Mouse (Mus musculus): ENCODE results near the gene Rhoc. TPM values are rescaled to one million over a fixed set of nuclear protein-coding genes. Genes with fewer than 3 reads are reported as not detected.

The Rhoc gene
- polyA plus RNA-seq, 1 experiment from 2014 or later, result 160 TPM

DNA sequence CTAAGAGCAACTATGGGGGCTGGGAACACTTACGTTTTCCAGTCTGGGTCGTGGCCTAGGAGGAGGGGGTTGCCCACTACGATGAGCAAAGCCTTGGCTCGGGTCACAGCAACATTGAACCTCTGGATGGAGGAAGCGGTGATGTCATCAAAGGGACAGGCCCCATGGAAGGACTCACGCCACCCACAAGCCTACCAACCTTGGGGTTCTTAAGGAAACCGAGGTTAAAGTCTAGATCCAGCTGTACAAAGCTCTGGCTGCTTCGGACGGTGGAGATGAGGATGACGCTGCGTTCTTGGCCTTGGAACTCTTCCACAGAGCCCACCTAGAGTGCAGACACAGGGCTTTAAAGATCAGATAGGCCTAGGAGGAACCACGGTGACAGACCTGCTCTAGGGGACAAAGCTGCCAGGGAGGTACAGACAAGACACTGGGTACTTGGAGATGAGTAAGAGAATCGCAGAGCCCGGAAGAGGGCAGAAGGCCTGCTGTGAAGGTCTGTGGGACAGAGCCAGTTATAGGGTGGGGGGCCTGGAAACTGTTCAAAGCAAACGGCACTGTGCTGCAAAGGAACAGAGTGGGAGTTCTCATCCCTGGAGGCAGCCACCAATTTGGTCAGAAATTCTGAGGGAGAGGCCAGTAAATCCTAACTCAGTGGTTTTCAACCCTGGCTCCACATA, 7.6 kb downstream of the Rhoc start:
- ATAC-seq (ENCODE audit: insufficient number of reproducible peaks, low FRiP score, low TSS enrichment, low read depth) (no peak), DNase-seq (ENCODE audit: low spot score) (peak; percentile 21)
- Histone ChIP-seq H3K36me3 (ENCODE audit: control insufficient read depth, insufficient read depth, low read length) (peaks cover 25% of the 10 kb centered on the region; the same call in 1 of the 2 replicates), H3K4me2 (ENCODE audit: low read depth, severe bottlenecking) (no peak overlapping the region), H3K27ac (replicated peaks; ENCODE audit: low read depth, low read length) (no peak overlapping the region), H3K27me3 (ENCODE audit: control insufficient read depth, insufficient read depth, low read length) (no peaks in the 10 kb centered on the region), H3K9ac (ENCODE audit: low read length) (no peak overlapping the region), H3K9me3 (ENCODE audit: control insufficient read depth, low read length) (no peaks in the 10 kb centered on the region), H3K4me1 (ENCODE audit: control insufficient read depth, insufficient read depth, low read length) (peaks cover 39% of the 10 kb centered on the region), H3K4me3 (ENCODE audit: low read depth, low read length) (no peak overlapping the region)
- 66% methylated on average over 15 of the region's 15 CpGs for WGBS

DNA sequence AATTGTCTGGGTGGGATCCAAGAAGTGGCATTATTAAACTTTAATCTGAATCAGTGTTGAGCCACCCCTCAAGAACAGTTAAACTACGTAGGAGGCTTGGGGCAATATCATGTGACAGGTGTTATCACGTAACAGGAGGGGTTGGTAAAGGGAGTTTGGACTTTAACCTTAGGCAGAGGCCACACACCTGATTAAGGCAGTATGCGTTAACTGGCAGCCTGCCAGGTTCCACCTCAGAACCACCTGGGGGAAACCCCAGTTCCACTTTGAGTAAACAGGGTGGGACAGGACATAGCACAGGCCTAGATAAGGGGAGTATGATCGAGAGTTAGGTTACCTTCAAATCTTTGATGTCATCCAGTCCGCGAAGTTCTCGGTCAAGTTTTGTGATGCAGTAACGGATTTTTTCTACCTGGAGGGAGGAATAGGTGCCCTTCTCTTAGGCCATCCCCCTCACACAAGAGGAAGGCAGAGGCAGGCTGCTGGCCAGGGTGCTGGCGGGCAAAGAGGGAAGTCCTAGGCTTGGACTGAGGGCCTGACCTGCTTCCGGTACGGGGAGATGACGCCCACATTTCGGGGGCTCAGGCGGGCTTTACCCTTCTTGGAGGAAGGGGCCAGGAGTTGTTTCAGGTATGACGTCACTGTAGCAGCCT, 8.4 kb downstream of the Rhoc start:
- peaks cover 32% of the 10 kb centered on the region for H3K4me1 ChIP-seq (ENCODE audit: control insufficient read depth, insufficient read depth, low read length)

DNA sequence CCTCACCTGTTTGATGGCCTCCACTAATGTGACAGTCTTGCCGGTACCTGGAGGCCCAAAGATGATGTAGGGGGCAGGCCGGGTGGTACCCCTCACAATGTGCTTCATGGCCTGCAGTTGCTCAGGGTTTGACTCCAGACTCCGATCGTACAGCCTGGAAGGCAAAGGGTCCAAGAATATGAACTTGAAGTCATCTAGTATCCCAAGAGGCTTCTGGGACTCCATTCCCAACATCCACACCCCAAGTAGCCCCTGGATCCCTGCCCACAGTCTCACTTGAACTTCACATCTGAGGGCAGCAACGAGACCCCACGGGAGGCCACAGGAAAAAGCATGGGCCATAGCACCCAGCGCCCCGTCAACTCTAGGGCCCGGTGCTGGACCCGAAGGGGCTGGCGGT, 12.5 kb downstream of the Rhoc start:
- no peaks in the 10 kb centered on the region for H3K9me3 ChIP-seq (ENCODE audit: control insufficient read depth, low read length)
- 96% methylated on average over 11 of the region's 11 CpGs for WGBS
- no peaks in the 10 kb centered on the region for H3K27me3 ChIP-seq (ENCODE audit: control insufficient read depth, insufficient read depth, low read length)
- peaks cover 29% of the 10 kb centered on the region for H3K36me3 ChIP-seq (ENCODE audit: control insufficient read depth, insufficient read depth, low read length)
- H3K27ac ChIP-seq (replicated peaks; ENCODE audit: low read depth, low read length), result no peak overlapping the region
- ATAC-seq (ENCODE audit: insufficient number of reproducible peaks, low FRiP score, low TSS enrichment, low read depth), result no peak
- peaks cover 5% of the 10 kb centered on the region for H3K4me1 ChIP-seq (ENCODE audit: control insufficient read depth, insufficient read depth, low read length)
- DNase-seq (ENCODE audit: low spot score), result no peak
- H3K4me3 ChIP-seq (ENCODE audit: low read depth, low read length), result no peak overlapping the region
- H3K9ac ChIP-seq (ENCODE audit: low read length), result no peak overlapping the region
- H3K4me2 ChIP-seq (ENCODE audit: low read depth, severe bottlenecking), result no peak overlapping the region

More for the DNA sequence above, 8.4 kb downstream of the Rhoc start:
- Histone ChIP-seq H3K4me2 (ENCODE audit: low read depth, severe bottlenecking) (no peak overlapping the region), H3K9me3 (ENCODE audit: control insufficient read depth, low read length) (no peaks in the 10 kb centered on the region), H3K4me3 (ENCODE audit: low read depth, low read length) (no peak overlapping the region), H3K9ac (ENCODE audit: low read length) (no peak overlapping the region), H3K36me3 (ENCODE audit: control insufficient read depth, insufficient read depth, low read length) (peaks cover 29% of the 10 kb centered on the region), H3K27me3 (ENCODE audit: control insufficient read depth, insufficient read depth, low read length) (no peaks in the 10 kb centered on the region), H3K27ac (replicated peaks; ENCODE audit: low read depth, low read length) (no peak overlapping the region)
- 85% methylated on average over 15 of the region's 15 CpGs for WGBS
- peak; percentile 21 for DNase-seq (ENCODE audit: low spot score)
- no peak for ATAC-seq (ENCODE audit: insufficient number of reproducible peaks, low FRiP score, low TSS enrichment, low read depth)

DNA sequence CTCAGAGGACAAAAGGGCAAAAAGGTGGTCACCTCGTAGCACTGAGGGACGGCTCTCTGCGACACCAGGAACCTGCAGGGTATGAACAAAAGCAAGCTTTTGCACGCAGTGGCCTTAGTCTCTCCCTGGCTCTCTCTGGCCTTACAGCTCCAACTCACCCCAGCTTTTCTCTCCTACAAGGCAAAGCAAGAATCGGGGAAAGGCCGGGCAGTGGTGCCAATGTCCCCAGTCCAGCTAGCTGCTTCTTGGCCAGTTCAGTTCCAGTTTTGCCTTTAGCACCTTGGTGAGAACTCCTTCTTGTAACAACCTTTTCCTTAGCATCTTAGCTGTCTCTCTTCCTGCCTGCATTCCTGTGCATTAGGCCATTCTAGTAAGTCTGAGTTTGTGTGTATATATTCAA, 13.3 kb downstream of the Rhoc start:
- no peak overlapping the region for H3K27ac ChIP-seq (replicated peaks; ENCODE audit: low read depth, low read length)

DNA sequence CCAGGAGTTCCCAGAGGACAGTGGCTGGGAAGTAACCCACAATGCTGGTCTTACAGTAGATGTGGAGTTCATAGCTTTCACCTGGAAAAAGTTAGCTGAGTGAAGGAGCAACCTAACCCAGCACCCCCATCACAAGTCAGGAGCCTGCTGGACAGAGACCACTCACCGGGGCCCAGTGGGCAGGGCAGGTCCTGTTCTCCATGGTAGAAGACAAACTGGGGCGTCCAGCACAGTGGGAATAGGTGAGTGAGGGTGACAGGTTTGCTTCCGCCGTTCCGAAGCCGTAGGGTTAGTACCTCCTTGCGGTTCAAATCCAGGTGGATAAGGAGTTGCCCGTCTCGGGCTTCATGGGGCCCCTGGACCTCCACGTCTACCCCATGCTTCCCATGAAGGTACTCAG, 16.1 kb downstream of the Rhoc start:
- Histone ChIP-seq H3K4me1 (ENCODE audit: control insufficient read depth, insufficient read depth, low read length) (no peaks in the 10 kb centered on the region), H3K36me3 (ENCODE audit: control insufficient read depth, insufficient read depth, low read length) (peaks cover 19% of the 10 kb centered on the region), H3K27ac (replicated peaks; ENCODE audit: low read depth, low read length) (no peak overlapping the region), H3K9me3 (ENCODE audit: control insufficient read depth, low read length) (no peaks in the 10 kb centered on the region), H3K4me3 (ENCODE audit: low read depth, low read length) (no peak overlapping the region), H3K27me3 (ENCODE audit: control insufficient read depth, insufficient read depth, low read length) (no peaks in the 10 kb centered on the region), H3K9ac (ENCODE audit: low read length) (no peak overlapping the region), H3K4me2 (ENCODE audit: low read depth, severe bottlenecking) (no peak overlapping the region)
- DNase-seq (ENCODE audit: low spot score) (no peak), ATAC-seq (ENCODE audit: insufficient number of reproducible peaks, low FRiP score, low TSS enrichment, low read depth) (no peak)
- WGBS, result 90% methylated on average over 10 of the region's 10 CpGs

More for the DNA sequence above, 13.3 kb downstream of the Rhoc start:
- Histone ChIP-seq H3K4me3 (ENCODE audit: low read depth, low read length) (no peak overlapping the region), H3K27me3 (ENCODE audit: control insufficient read depth, insufficient read depth, low read length) (no peaks in the 10 kb centered on the region), H3K4me2 (ENCODE audit: low read depth, severe bottlenecking) (no peak overlapping the region), H3K4me1 (ENCODE audit: control insufficient read depth, insufficient read depth, low read length) (no peaks in the 10 kb centered on the region), H3K9ac (ENCODE audit: low read length) (no peak overlapping the region), H3K9me3 (ENCODE audit: control insufficient read depth, low read length) (no peaks in the 10 kb centered on the region), H3K36me3 (ENCODE audit: control insufficient read depth, insufficient read depth, low read length) (peaks cover 25% of the 10 kb centered on the region)
- WGBS, result 89% methylated on average over 6 of the region's 6 CpGs
- ATAC-seq (ENCODE audit: insufficient number of reproducible peaks, low FRiP score, low TSS enrichment, low read depth) (no peak), DNase-seq (ENCODE audit: low spot score) (no peak)

DNA sequence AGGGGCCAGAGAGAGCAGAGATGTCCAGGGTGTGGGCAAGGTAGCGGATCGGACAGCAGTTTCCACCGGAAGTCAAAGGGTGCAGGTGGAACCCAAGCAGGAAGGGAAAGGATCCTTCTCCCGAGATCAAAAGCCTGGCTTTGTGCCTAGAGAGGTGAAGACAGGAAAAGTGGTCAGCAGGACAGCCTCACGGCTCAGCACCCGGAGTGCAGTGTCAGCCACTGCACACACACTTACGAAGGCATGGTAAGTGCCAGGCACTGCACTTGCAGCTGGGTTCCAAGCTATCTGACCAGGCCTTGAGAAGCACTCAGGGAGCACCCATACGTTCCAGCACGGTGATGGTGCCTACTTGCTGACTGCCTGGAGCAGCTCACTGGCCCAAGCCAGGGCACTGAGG, 17.4 kb downstream of the Rhoc start:
- H3K4me1 ChIP-seq (ENCODE audit: control insufficient read depth, insufficient read depth, low read length), result no peaks in the 10 kb centered on the region
- ATAC-seq (ENCODE audit: insufficient number of reproducible peaks, low FRiP score, low TSS enrichment, low read depth) (no peak), DNase-seq (ENCODE audit: low spot score) (no peak)
- H3K4me3 ChIP-seq (ENCODE audit: low read depth, low read length), result no peak overlapping the region
- no peaks in the 10 kb centered on the region for H3K27me3 ChIP-seq (ENCODE audit: control insufficient read depth, insufficient read depth, low read length)
- 84% methylated on average over 9 of the region's 9 CpGs for WGBS
- no peak overlapping the region for H3K4me2 ChIP-seq (ENCODE audit: low read depth, severe bottlenecking)
- peaks cover 12% of the 10 kb centered on the region for H3K36me3 ChIP-seq (ENCODE audit: control insufficient read depth, insufficient read depth, low read length)
- H3K9me3 ChIP-seq (ENCODE audit: control insufficient read depth, low read length), result no peaks in the 10 kb centered on the region
- no peak overlapping the region for H3K27ac ChIP-seq (replicated peaks; ENCODE audit: low read depth, low read length)
- H3K9ac ChIP-seq (ENCODE audit: low read length), result no peak overlapping the region

DNA sequence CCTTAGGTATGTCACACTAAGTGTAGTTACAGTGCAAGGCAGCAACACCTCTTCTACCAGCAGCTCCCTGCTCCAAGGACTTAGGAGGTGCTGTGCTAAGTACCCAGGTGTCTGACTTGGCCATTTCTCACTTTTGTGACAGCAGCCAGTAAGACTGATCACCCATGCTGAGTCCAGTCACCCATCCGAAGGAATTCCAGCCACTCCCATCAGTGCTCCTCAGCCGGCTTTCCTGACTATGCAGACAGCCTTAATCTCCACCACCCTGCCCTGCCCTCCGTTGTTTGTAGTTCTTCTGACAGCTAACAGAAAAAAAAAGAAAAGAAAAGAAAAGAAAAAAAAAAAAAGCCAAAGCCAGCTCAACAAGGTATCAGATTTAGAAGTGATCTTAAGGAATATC, 23.6 kb downstream of the Rhoc start:
- H3K4me3 ChIP-seq (ENCODE audit: low read depth, low read length), result no peak overlapping the region
- DNase-seq (ENCODE audit: low spot score), result no peak
- H3K27ac ChIP-seq (replicated peaks; ENCODE audit: low read depth, low read length), result no peak overlapping the region
- no peak for ATAC-seq (ENCODE audit: insufficient number of reproducible peaks, low FRiP score, low TSS enrichment, low read depth)
- peaks cover 3% of the 10 kb centered on the region for H3K4me1 ChIP-seq (ENCODE audit: control insufficient read depth, insufficient read depth, low read length)
- WGBS, result 23% methylated on average over 3 of the region's 3 CpGs
- no peaks in the 10 kb centered on the region for H3K9me3 ChIP-seq (ENCODE audit: control insufficient read depth, low read length)
- no peaks in the 10 kb centered on the region for H3K36me3 ChIP-seq (ENCODE audit: control insufficient read depth, insufficient read depth, low read length)
- no peaks in the 10 kb centered on the region for H3K27me3 ChIP-seq (ENCODE audit: control insufficient read depth, insufficient read depth, low read length)
- H3K4me2 ChIP-seq (ENCODE audit: low read depth, severe bottlenecking), result no peak overlapping the region
- H3K9ac ChIP-seq (ENCODE audit: low read length), result no peak overlapping the region

DNA sequence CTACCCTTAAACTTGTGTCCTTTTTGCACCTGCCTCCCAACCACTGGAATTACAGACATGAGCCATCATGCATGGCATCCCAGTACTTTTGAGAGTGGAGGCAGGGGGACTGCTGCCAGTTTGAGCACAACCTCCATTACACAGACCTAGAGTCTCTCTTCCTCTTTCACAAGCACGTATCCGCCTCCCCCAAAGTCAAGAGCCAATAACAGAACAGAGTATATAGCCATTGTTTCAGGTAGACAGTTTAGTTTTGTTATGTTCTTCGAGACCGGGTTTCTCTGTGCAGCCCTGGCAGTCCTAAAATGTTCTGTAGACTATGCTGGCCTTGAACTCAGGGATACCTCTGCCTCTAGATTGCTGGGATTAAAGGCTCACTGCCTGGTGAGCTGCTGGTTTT, 24.1 kb downstream of the Rhoc start:
- Histone ChIP-seq H3K36me3 (ENCODE audit: control insufficient read depth, insufficient read depth, low read length) (no peaks in the 10 kb centered on the region), H3K9ac (ENCODE audit: low read length) (no peak overlapping the region), H3K4me3 (ENCODE audit: low read depth, low read length) (no peak overlapping the region), H3K4me1 (ENCODE audit: control insufficient read depth, insufficient read depth, low read length) (peaks cover 6% of the 10 kb centered on the region), H3K27ac (replicated peaks; ENCODE audit: low read depth, low read length) (no peak overlapping the region), H3K27me3 (ENCODE audit: control insufficient read depth, insufficient read depth, low read length) (no peaks in the 10 kb centered on the region), H3K9me3 (ENCODE audit: control insufficient read depth, low read length) (no peaks in the 10 kb centered on the region), H3K4me2 (ENCODE audit: low read depth, severe bottlenecking) (no peak overlapping the region)
- 89% methylated on average over 4 of the region's 4 CpGs for WGBS
- ATAC-seq (ENCODE audit: insufficient number of reproducible peaks, low FRiP score, low TSS enrichment, low read depth) (no peak), DNase-seq (ENCODE audit: low spot score) (no peak)
